Mouse (Mus musculus) Muller cell, postnatal 12 days (primary cell): ENCODE data around the gene Klhl15.
"Not testable (repeated sequence)": the region's sequence is repeated elsewhere in the genome, so short reads cannot be mapped to it uniquely, and the experiment has no call there.

Source experiments
- DNase-seq: peaks from one replicate; pipeline ENCODE4 v3.0.0-alpha.2; 2015; ENCODE audit errors: inconsistent ontology term

Gene Klhl15

DNA sequence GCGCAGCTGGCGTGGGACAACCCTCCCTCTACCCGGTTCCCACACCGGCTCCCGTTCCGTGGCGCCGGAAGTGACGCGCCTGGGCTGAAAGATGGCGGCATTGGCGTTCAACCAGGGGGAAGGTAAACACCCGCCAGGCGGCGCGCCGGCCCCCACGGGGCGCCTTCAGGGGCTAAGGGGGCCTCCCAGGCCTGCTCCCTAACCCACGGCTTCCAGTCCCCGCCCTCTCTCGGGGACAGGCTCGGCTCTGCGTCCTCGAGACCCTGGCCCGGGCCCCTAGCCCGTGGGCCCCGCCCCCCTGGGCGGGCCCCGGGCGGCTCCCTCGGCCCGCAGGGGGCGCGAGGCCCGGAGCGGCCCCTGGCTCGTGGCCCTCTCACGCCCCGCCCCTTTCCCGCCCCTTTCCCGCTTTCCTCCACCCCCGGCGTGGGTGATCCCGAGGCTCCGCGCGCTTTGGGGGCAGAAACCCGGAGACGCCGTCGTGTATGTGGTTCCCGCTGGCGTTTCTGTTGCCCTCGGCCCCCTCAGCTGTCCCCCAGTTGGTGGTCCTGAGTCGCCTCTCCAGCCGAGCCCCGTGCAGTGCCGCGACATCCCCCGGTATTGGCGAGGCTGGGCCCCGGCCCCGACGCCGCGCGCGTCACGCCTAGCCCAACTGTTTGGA, at the start of gene Klhl15:
Gene Klhl15, plus strand, starts transcription at position 68 of the 658 bp plus-strand sequence.
- peak; percentile 90 for DNase-seq

DNA sequence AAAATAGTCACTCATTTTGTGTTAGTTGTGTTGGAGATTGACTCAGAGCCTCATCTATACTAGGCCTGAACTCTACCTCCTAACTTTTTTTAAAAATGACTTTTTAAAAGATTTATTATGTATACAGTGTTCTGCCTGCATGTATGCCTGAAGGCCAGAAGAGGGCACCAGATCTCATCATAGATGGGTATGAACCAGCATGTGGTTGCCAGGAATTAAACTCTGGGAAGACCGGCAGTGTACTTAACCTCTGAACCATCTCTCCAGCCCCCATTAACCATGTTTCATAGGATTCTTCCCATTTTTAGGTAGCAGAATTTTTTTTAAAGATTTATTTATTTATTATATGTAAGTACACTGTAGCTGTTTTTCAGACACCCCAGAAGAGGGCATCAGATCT, 49.2 kb upstream of the Klhl15 start:
- peak; percentile 7 for DNase-seq

DNA sequence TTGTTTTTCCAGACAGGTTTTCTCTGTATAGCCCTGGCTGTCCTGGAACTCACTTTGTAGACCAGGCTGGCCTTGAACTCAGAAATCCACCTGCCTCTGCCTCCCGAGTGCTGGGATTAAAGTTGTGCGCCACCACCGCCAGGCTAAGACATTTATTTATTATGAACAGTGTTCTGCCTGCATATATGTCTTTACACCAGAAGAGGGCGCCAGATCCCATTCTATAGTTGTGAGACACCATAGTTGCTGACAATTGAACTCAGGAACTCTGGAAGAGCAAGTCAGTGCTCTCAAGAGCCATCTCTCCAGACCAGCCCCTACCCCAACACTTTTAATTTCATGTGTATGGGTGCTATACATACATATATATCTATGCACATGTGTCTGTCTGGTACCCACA, 40.5 kb upstream of the Klhl15 start:
- DNase-seq = not testable (repeated sequence)

DNA sequence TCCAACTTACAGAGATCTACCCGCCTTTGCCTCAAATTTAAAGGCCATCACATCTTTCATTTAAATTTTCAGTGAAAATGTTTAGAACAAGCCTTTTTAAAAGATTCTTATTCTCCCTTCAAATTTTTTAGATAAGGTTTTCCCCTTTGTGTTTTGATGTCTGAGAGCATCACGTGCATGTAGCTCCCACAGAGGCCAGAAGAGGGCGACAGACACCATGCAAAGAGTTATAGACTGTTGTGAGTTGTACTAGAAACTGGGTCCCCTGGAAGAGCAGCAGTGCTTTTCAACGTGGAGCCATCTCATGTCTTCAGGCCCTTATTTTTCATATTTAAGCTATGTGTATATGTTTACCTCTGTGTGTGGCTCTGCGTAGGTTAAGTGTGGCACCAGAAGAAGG, 36.6 kb upstream of the Klhl15 start:
- DNase-seq = no peak

DNA sequence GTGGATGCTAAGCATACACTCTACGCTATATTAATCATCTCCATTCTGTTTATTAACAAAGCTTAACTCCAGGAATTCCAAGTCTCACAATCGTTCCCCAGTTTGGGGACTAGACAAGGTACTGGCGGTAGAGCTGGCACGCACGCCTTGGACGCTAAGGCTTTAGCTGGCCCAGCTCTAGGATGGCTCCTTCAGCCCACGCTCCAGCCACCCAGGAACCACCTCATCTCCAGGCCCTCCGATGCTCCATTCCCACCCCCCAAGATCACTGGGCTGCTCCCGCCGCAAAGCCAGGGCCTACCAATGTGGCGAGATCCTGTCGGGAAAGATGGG, 22.2 kb upstream of the Klhl15 start:
- no peak for DNase-seq

DNA sequence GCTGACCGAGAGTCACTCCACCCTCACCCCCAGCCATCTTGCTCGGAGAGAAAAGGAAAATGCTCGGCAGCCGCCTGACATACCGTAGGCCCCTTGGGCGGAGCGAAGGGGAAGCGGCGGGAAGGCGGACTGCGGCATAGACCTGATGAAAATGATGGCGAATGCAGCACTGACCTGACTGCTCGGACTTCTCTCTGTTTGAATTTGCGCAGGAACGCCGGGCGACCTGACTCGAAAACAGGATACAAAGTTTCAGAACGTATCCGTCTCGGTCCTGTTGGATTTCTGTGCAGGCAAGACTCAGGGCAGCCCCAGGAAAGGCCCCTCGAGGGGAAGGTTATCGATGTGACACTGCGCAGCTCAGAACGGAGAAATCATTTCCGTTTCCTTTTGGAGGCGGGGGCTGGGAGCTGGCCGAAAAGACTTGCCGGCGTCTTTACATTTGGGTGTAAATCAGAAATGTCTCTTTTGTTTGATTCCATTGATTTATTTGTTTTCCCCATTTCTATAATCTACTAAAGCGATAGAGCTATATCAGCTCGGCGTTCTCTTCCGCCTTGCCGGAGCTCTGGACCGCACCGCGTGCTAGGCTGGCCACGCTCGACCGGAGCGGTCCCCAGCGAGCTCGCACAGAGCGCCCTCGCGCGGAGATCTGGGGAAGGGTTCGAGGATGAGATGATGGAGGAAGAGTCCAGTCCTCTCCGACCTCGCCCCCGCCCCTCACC, 21.6 kb upstream of the Klhl15 start, which contains the start of gene Eif2s3x:
Gene Eif2s3x, minus strand, starts transcription at position 266 of the 725 bp plus-strand sequence.
- peak; percentile 94 for DNase-seq

DNA sequence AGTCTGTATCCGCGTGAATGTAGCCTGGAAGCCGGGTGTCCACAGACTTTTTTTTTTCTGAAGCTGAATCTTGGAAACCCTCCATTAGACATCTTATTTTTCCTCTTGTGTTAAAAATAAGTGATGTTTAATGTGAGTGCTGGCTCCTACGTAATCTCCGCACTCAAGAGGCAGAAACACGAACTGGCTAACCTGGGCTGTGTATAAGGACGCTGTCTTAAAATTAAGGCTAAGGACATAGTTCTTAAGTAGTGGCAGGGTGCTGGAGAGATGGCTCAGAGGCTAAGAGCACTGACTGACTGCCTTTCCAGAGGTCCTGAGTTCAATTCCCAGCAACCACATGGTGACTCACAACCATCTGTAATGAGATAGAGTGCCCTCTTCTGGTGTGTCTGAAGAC, 21.0 kb upstream of the Klhl15 start:
- DNase-seq = no peak

DNA sequence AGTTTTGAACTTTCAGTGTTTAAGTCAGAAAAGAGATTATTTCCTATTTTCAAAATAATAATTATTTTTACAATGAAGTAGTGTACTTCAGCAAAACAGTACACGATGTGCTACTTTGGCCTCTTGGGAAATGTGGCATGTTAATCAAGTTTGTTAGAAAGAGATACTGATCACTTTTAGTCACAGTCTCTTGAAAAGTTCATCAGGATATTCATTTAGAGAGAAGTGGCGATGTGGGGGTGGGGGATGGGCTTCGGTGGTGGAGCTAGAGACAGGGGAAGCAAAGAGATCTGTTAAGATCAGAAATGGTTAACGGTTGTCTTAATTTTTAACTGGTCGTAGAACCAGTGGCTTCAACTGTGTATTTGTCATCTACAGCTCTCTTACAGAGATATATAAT, 967 bp upstream of the Klhl15 start:
- DNase-seq = no peak

DNA sequence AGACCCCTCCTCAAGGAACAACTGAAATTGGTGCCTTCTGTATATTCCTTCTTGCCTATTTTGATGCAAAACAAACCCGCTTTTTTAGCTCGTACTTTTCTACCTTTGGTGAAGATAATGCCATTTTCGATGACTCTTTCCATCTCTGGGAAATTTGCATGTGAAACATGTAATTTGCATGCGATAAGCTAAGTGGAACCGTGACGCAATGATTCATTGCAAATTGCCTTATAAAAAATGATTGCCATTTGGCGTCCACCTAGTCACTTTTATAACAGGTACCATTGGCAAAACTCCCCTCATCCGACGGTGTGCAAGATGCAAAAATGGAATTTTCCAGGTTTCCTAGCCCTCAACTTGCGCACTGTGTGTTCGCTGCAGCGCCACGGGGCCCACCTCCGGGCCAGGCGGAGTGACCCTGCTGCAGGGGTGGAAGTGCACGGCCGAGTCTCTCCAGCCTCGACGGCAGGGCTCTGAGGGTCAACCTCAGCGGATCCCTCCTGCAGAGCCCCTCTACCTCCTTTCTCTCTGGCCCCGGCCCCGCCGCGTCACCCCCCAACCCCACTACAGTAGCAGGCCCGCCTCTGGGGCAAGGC, 365 bp upstream of the Klhl15 start:
- DNase-seq = no peak

DNA sequence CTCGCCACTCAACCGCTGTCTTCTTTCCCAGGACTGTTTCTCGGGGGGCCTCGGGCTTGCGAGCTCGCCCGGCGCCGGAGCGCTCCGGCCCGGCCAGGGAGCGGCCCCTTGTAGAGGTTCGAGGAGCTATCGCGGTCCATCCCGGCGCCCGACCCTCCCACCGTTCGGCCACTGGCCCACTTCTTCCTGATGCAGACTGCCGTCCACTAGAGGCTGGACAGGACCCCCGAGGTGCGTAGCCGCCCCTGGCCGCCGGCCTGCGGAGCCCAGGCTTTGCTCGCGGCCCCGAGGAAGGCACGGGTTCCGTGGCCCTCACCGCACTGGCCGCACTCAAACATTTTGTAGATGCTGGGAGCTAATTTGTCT, 774 bp downstream of the Klhl15 start:
- DNase-seq = no peak

DNA sequence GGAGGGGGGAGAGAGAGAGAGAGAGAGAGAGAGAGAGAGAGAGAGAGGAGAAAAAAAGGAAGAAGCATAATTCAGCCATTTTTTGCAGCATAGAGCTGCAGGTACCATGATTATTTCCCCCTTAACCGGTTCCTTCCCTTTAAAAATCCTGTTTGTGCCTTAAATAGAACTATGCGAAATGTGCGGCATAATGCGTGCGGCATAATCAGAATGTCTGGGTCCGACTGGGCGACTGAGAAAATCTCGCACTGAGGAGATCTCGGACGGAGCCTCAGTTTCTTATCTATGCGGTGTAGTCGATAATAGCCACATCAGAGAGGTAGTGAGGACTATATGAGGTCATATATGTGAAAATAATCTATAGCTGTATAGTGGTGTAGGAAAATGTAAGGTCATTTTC, 1.2 kb downstream of the Klhl15 start:
- no peak for DNase-seq

DNA sequence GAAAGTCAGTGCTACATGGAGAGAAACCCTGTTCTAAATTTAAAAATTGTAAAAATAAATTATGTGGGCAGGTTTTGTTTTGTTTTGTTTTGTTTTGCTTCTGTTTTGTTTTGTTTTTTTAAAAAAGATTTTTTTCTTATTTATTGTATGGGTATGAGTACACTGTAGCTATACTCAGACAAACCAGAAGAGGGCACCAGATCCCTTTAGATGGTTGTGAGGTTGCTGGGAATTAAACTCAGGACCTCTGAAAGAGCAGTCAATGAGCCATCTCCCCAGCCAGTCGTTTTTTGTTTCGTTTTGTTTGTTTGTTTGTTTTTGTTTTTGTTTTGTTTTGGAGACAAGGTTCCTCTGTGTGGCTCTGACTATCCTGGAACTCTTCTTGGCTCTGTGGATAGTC, 54.5 kb downstream of the Klhl15 start:
- DNase-seq = peak; percentile 5

DNA sequence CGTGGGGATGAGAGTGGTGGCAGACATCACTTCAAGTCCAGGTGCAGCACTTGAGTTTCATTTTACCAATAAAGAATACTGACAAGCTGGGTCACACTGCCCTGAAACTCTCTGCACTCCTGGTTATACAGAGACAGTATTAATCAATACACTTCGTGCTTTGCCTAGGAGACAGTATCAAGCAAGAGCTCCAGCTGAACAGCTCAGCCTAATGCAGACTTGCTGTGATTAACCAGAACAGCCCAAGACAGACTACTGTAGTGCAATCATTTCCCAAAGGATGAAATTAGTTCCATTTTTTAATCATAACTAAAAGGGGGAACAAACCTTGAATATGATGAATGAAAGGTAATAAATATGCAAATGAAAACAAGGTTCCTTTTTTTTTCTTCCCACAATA, 68.5 kb downstream of the Klhl15 start:
- DNase-seq = no peak

DNA sequence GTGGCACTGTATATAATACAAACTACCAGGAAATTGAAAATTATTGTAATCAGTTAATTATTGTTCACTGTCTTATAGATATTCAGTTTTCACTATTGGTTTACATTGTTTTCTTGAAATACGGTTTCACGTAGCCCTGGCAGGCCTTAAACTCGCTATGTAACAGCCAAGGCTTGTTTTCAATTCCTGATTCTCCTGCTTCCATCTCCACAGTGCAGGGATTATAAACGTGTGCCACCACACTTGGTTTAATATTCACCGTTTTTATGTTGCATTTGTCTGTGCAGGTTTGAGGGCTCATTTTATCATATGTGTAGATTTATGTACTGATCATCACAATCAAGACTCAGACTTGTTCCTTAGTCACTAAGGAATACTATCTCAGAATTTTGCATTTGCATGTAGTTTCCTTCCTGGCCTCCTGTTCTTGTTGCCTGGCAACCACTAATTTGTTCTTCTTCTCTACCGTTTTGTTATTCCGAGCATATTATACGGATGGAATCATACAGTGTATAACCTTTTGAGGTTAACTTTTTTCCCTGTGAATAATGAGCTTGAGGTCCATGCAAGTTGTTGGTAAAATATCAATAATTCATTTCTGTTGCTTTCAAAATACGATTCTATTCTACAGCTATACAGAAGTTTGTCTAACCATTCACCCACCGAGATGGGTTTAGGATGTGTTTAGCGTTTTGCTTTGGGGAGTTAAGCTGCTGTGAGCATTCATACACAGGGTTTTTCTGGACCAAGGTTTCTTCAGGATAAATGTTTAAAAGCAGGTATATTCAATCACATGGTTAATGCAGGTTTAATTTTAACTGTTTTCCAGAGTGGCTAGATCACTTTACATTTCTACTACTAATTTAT, 86.9 kb downstream of the Klhl15 start:
- no peak for DNase-seq
